Mouse (Mus musculus): ENCODE measurements at regions not wholly inside any gene's neighbourhood (a gene's known extent, or its start where the extent isn't known, plus 50 kb on each side); places are given as distances from the start of the nearest gene placed in this dataset.

- DNase-seq: no peak
Observed at GRCm38 (mm10) chr7:118042914-118043313, 73.1 kb downstream of the Rps15a start.

GRCm38 (mm10) chr7:118039862-118040261 is 76.1 kb downstream of the Rps15a start:
- DNase-seq: no peak

GRCm38 (mm10) chr7:118037062-118037461 is 78.9 kb downstream of the Rps15a start:
- no peak for DNase-seq

GRCm38 (mm10) chr7:118026106-118026526 is 89.9 kb downstream of the Rps15a start:
- no peak for DNase-seq

GRCm38 (mm10) chr7:118004620-118005019 is 111.4 kb downstream of the Rps15a start:
- no peak for DNase-seq

- no peak for DNase-seq
Observed at GRCm38 (mm10) chr7:118001881-118002280, 114.1 kb downstream of the Rps15a start.

GRCm38 (mm10) chr7:118001121-118001520 is 114.9 kb downstream of the Rps15a start:
- DNase-seq: peak; percentile 33

- DNase-seq: no peak
Observed at GRCm38 (mm10) chr7:117982177-117982576, 133.8 kb downstream of the Rps15a start.

GRCm38 (mm10) chr7:117971176-117971575 is 144.8 kb downstream of the Rps15a start:
- DNase-seq: no peak

GRCm38 (mm10) chr7:117943435-117943834 is 172.6 kb downstream of the Rps15a start:
- no peak for DNase-seq

GRCm38 (mm10) chr7:117939618-117940017 is 176.4 kb downstream of the Rps15a start:
- DNase-seq: no peak

GRCm38 (mm10) chr7:117934908-117935307 is 181.1 kb downstream of the Rps15a start:
- DNase-seq: no peak

GRCm38 (mm10) chr7:117931234-117931895 is 184.6 kb downstream of the Rps15a start:
- no peak for DNase-seq

- DNase-seq: no peak
Observed at GRCm38 (mm10) chr7:117930392-117930791, 185.6 kb downstream of the Rps15a start.

- DNase-seq: no peak
Observed at GRCm38 (mm10) chr7:117926396-117926795, 189.6 kb downstream of the Rps15a start.

- no peak for DNase-seq
Observed at GRCm38 (mm10) chr7:117922270-117922669, 193.7 kb downstream of the Rps15a start.

- no peak for DNase-seq
Observed at GRCm38 (mm10) chr7:117918206-117918995, 197.6 kb downstream of the Rps15a start.

- DNase-seq: no peak
Observed at GRCm38 (mm10) chr7:117916915-117917314, 199.1 kb downstream of the Rps15a start.

GRCm38 (mm10) chr7:117912453-117912852 is 203.5 kb downstream of the Rps15a start:
- DNase-seq: no peak

- no peak for DNase-seq
Observed at GRCm38 (mm10) chr7:117911062-117911461, 204.9 kb downstream of the Rps15a start.

GRCm38 (mm10) chr7:117896528-117896927 is 219.5 kb downstream of the Rps15a start:
- DNase-seq: peak; percentile 79

GRCm38 (mm10) chr7:117887288-117887687 is 228.7 kb downstream of the Rps15a start:
- DNase-seq: no peak

- DNase-seq: peak; percentile 72
Observed at GRCm38 (mm10) chr7:117882803-117883202, 233.2 kb downstream of the Rps15a start.

GRCm38 (mm10) chr7:117878903-117879302 is 237.1 kb downstream of the Rps15a start:
- DNase-seq: no peak
